Mouse (Mus musculus): ENCODE data around the gene Pcsk6. TPM values are rescaled to one million over a fixed set of nuclear protein-coding genes. Genes with fewer than 3 reads are reported as not detected.

Pcsk6 gene
- polyA plus RNA-seq, 1 experiment from 2014 or later: 0.74 TPM

DNA sequence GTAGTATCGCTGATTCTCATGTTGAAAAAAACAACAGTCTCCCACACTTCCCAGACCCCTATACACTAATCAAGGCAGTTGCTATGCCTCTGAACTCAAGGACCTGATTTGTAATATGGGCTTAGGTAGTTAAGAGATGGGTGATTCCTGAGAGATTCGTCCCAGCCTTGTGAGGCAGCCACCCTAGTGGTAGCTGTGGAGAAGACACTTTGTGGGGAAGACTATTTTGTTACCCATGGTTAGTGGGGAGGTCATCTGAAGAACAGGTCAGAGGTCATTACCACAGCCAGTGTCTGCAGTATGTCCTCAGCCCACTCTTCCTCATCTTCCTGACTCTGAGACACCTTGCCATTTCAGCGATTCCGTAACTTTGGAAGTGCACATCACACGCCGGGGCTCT lies 24.3 kb downstream of the Pcsk6 start:
- Histone ChIP-seq H3K9me3 (no peaks in the 10 kb centered on the region), H3K4me3 (replicated peaks) (no peak overlapping the region), H3K4me2 (replicated peaks) (no peak overlapping the region), H3K27ac (no peak overlapping the region), H3K27me3 (no peaks in the 10 kb centered on the region), H3K4me1 (replicated peaks) (peaks cover 8% of the 10 kb centered on the region), H3K9ac (replicated peaks) (no peak overlapping the region), H3K36me3 (no peaks in the 10 kb centered on the region)
- 96% methylated on average over 6 of the region's 6 CpGs for WGBS
- ATAC-seq: no peak

DNA sequence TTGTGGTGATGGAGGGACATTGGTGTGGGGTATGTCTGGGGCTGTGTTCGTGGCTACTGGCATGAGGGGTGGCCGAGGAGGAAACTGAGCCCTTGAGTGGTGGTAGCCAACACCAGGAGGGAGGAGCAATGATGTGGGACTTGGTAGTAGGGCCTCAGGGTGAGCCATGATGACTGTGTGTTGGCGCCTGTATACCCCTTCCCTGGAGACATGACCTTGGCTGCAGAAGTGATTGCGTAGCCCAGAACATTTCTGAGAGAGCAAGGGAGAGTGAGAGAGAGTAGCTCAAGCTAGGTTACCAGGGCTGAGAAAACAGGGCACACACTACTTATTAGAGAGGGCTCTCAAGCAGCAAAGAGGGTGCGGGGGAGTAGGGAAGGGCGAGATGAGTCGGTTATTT lies 30.3 kb downstream of the Pcsk6 start:
- H3K9me3 ChIP-seq: no peaks in the 10 kb centered on the region
- no peak overlapping the region for H3K27ac ChIP-seq
- no peaks in the 10 kb centered on the region for H3K4me1 ChIP-seq (replicated peaks)
- H3K4me2 ChIP-seq (replicated peaks): no peak overlapping the region
- no peaks in the 10 kb centered on the region for H3K27me3 ChIP-seq
- no peaks in the 10 kb centered on the region for H3K36me3 ChIP-seq
- no peak overlapping the region for H3K4me3 ChIP-seq (replicated peaks)
- no peak overlapping the region for H3K9ac ChIP-seq (replicated peaks)
- ATAC-seq: no peak
- 86% methylated on average over 7 of the region's 7 CpGs for WGBS

DNA sequence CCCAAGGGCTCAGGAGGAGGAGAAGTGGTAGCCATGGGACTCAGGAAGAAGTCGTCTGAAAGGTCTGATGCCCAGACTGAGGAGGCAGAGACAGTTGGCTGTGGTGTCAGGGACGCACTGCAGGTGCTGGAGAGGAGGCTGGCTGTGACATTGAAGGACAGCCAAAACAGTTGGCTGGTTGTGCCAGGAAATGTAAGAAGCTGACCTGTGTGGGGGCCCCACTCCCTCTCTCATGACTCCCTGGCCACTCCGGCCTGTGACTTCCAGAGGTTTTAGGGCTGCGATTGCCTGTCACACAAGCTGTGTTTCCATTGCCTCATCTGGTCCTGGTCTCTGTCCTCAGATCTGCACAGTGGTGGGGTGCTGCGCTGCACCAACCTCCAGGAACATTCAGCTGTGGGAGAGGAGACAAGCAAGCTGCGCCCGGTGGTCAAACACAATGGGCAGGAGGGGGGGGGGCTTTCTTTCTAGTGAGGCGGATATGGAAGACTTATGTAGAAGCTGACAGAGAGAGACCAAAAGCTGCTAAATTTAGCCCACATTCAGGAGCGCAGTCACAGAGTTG lies 30.8 kb downstream of the Pcsk6 start:
- H3K4me1 ChIP-seq (replicated peaks): no peaks in the 10 kb centered on the region
- no peak for ATAC-seq
- H3K4me2 ChIP-seq (replicated peaks): no peak overlapping the region
- 57% methylated on average over 9 of the region's 9 CpGs for WGBS
- no peak overlapping the region for H3K4me3 ChIP-seq (replicated peaks)
- no peaks in the 10 kb centered on the region for H3K27me3 ChIP-seq
- H3K9me3 ChIP-seq: no peaks in the 10 kb centered on the region
- H3K9ac ChIP-seq (replicated peaks): no peak overlapping the region
- no peaks in the 10 kb centered on the region for H3K36me3 ChIP-seq
- no peak overlapping the region for H3K27ac ChIP-seq

DNA sequence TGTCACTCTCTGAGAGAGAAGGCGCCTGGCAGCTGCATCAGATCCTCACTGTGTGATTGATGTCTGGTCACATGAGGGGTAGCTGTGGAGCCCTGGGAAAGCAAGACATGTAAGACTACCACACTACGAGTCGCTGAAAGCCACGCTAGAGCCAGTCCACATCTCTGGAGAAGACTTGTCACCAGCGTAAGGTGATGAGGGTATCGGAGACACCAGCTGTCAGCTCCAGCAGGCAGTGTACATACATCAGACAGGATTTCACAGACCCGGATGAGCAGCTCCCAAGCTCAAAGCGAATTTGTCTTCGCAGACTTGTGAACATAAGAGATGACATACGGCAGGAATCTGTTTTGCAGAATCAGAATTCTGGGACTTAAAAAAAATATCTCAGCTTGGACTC lies 32.0 kb downstream of the Pcsk6 start:
- no peak overlapping the region for H3K4me2 ChIP-seq (replicated peaks)
- no peak overlapping the region for H3K27ac ChIP-seq
- WGBS: 93% methylated on average over 10 of the region's 10 CpGs
- no peaks in the 10 kb centered on the region for H3K27me3 ChIP-seq
- no peak overlapping the region for H3K9ac ChIP-seq (replicated peaks)
- no peaks in the 10 kb centered on the region for H3K36me3 ChIP-seq
- no peaks in the 10 kb centered on the region for H3K9me3 ChIP-seq
- no peak overlapping the region for H3K4me3 ChIP-seq (replicated peaks)
- ATAC-seq: no peak
- H3K4me1 ChIP-seq (replicated peaks): no peaks in the 10 kb centered on the region

DNA sequence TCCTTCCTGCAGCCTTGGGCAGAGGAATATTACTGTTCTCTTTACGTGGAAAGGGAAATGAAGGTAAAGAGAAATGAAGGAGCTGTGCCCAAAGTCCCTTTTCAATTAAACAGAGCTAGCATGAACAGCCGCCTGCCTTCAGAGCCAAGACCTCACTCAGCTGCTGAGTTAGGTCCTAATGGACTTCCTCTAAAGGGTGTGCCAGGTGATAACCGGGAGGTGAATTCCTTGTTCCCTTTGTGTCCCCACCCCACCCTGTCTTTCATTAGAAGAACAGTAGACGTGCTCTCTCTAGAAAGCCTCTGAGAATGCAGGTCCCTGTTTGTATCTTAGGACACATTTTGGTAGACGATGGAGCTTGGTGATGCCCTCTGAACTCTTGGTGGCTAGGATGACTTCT lies 33.7 kb downstream of the Pcsk6 start:
- no peak for ATAC-seq
- Histone ChIP-seq H3K9me3 (no peaks in the 10 kb centered on the region), H3K4me1 (replicated peaks) (no peaks in the 10 kb centered on the region), H3K9ac (replicated peaks) (no peak overlapping the region), H3K4me2 (replicated peaks) (no peak overlapping the region), H3K27ac (no peak overlapping the region), H3K27me3 (no peaks in the 10 kb centered on the region), H3K36me3 (no peaks in the 10 kb centered on the region), H3K4me3 (replicated peaks) (no peak overlapping the region)
- WGBS: 86% methylated on average over 5 of the region's 5 CpGs

DNA sequence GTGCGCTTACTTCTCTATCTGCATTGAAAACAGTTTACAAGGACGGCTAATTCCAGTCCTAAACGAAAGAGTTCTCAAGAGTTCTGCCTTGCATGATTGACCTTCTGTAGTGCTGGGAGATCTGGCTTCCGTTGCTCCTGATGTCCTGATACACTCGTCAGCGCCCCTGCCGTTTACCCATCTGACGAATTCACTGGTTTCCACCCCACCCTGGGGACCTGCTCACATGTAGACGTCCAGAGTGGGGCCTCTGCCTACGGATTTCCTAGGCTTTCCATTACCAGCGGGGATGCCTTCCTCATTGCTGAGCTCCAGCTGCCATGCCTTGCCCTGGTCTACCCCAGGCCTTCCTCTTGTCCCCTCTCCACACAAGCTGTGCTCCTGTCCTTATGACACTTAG lies 39.7 kb downstream of the Pcsk6 start:
- Histone ChIP-seq H3K4me1 (replicated peaks) (peaks cover 9% of the 10 kb centered on the region), H3K36me3 (no peaks in the 10 kb centered on the region), H3K9me3 (no peaks in the 10 kb centered on the region), H3K27ac (no peak overlapping the region), H3K9ac (replicated peaks) (no peak overlapping the region), H3K4me2 (replicated peaks) (no peak overlapping the region), H3K27me3 (no peaks in the 10 kb centered on the region), H3K4me3 (replicated peaks) (no peak overlapping the region)
- ATAC-seq: no peak
- 82% methylated on average over 11 of the region's 11 CpGs for WGBS

DNA sequence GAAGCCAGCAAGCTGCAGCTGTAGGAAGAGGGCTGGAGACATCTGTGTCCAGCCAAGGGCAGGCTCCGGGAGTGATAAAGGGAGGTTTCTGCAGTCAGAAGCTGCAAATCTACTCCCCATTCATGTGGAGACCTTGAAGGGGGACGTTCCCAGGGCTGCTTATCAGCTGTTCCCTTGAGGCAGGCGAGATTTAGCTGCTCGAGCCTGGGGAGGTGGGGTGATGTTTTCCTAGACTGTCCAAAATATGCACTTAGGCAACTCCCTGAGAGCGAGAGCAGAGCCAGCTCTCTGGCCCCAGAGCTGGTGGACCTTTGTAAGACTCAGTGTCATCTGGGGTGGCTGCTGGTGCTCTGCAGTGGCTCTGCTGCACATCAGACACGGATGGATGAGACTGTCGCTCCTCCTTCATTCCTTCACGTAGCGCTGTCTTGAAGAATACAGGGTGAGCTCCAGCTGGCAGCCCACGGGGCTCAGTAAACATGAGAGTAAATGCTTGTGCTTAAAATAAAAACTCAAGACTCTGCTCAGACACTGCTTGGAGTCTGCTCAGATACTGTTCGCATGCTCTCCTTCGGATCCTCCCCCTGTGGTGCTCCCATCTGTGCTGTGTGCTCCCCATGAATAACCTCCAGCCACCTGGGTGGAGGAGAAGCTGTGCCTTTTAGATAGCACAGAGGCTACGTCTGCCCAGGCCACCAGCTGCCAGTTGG lies 41.1 kb downstream of the Pcsk6 start:
- Histone ChIP-seq H3K4me2 (replicated peaks) (no peak overlapping the region), H3K36me3 (no peaks in the 10 kb centered on the region), H3K4me1 (replicated peaks) (peaks cover 9% of the 10 kb centered on the region), H3K27ac (no peak overlapping the region), H3K4me3 (replicated peaks) (no peak overlapping the region), H3K9me3 (no peaks in the 10 kb centered on the region), H3K9ac (replicated peaks) (no peak overlapping the region), H3K27me3 (no peaks in the 10 kb centered on the region)
- peak; percentile 30; the same call in 1 of the 2 replicates for ATAC-seq
- WGBS: 48% methylated on average over 13 of the region's 13 CpGs

DNA sequence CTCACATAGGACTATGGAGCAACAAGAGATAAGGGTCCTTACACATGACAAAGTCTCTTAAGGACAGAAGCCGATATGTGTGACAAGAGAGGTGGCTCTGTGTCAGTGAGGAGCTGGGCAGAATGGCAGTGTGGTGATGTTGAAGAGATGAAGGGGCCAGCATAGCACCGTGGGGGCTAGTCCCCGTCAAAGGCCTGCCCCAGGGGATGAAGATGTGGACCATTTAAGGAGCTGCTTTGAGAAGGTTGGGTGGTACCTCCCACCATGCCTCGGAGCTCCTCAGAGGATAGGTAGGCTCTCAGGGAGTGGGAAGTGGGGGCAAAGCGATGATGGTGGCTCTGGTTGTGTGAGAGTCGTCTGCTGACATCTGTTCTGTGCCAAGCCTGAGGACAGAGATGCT lies 41.9 kb downstream of the Pcsk6 start:
- ATAC-seq: no peak
- Histone ChIP-seq H3K9ac (replicated peaks) (no peak overlapping the region), H3K4me2 (replicated peaks) (no peak overlapping the region), H3K27ac (no peak overlapping the region), H3K9me3 (no peaks in the 10 kb centered on the region), H3K4me3 (replicated peaks) (no peak overlapping the region), H3K4me1 (replicated peaks) (peaks cover 9% of the 10 kb centered on the region), H3K36me3 (no peaks in the 10 kb centered on the region), H3K27me3 (no peaks in the 10 kb centered on the region)
- WGBS: 91% methylated on average over 6 of the region's 6 CpGs

DNA sequence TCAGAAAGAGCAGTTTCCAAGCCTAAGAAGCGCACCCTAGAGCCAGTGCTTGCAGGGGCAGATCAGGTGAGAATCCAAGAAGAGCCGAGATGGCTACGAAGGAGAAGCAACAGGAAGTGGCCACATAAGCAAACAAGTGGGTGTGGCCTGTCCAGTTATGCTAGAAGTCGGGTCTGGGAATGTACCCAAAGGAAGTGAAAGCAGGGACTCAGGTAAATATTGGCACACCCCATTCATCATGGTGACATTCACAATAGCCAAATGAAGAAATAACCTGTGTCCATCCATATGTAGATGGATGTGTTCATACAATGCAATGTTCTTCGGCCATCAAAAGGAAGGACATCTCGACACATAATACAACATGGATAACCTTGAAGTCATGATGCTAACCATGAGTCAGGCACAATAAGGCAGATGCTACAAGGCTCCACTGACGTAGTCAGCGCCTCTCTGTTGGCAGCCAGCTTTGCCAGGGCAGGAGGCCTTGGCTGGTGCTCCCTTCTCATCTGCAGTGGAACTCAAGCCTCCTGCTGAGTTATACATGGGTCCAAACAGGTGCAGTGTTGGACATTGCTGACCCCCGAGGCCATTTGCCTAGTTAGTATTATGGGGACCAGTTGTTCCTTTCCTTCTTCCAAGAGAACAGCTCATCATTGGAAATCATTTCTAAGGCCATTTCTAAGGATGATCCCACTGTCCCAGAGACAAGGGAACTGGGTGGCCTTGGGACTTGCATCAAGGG lies 45.2 kb downstream of the Pcsk6 start:
- Histone ChIP-seq H3K36me3 (no peaks in the 10 kb centered on the region), H3K4me3 (replicated peaks) (no peak overlapping the region), H3K4me2 (replicated peaks) (no peak overlapping the region), H3K9me3 (no peaks in the 10 kb centered on the region), H3K4me1 (replicated peaks) (peaks cover 9% of the 10 kb centered on the region), H3K27ac (no peak overlapping the region), H3K27me3 (no peaks in the 10 kb centered on the region), H3K9ac (replicated peaks) (no peak overlapping the region)
- WGBS: 92% methylated on average over 9 of the region's 9 CpGs
- ATAC-seq: no peak

DNA sequence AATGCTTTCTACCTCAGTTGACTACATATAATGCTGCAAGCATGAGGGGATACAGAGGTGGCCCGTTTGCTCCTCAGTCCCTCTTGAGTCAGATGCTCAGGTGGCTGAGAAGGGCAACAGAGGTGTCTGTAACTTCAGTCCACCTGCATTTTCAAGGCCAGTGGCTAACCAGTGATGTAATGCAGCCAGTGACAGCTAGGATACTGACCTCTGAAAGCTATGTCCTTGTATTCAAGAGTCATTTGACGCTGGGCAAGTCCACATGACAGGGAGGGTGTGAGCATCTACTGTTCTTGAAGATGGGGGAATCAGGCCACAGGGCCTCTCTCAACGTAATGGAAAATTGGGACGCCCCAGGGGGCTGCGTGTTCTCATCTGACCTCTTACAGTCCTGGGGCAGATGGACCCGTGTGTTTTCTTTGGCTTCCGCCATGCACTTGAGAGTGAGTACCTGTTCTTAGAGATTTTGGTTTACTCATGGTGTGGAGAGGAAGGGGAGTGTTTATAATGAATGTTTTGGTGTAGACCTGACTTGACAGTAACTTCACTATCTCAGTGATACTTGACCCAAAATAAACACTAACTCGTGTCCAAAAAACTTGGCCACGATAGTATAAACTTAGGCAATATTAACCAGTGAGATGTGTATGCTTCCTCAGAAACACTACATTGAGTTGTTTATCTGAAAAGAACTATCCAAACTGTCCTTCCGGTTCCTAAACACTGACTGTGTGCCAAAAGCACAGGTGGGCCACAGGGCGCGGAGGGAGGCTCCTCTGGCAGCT lies 48.0 kb downstream of the Pcsk6 start:
- ATAC-seq: no peak
- Histone ChIP-seq H3K4me3 (replicated peaks) (no peak overlapping the region), H3K9me3 (no peaks in the 10 kb centered on the region), H3K27me3 (no peaks in the 10 kb centered on the region), H3K4me2 (replicated peaks) (no peak overlapping the region), H3K27ac (no peak overlapping the region), H3K9ac (replicated peaks) (no peak overlapping the region), H3K4me1 (replicated peaks) (no peaks in the 10 kb centered on the region), H3K36me3 (no peaks in the 10 kb centered on the region)
- WGBS: 94% methylated on average over 12 of the region's 12 CpGs

DNA sequence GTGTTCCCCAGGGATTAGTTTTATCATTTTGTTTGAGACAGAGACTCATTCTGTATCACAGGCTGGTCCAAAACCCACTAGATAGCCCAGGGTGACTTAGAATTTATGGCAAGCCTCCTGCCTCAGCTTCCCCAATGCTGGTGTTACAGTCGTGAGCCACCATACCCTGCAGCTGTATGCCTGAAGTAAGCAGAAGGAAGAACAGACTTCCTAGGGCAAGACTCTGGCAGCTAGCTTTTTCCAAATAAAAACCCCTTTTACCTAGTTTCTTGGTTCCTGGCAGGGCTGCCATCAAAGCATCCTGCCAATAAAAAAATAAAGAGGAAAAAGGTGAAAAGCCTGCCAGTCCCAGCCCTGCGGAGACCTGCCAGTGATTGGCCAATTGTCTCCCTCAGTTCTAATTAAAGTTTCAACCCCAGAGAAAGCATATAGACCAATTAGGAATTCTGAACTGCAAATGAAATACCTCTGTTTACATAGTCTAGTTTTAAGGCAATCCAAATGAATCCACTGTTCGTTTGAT lies 51.6 kb downstream of the Pcsk6 start:
- Histone ChIP-seq H3K4me3 (replicated peaks) (no peak overlapping the region), H3K9ac (replicated peaks) (no peak overlapping the region), H3K36me3 (no peaks in the 10 kb centered on the region), H3K9me3 (no peaks in the 10 kb centered on the region), H3K27me3 (no peaks in the 10 kb centered on the region), H3K27ac (no peak overlapping the region), H3K4me1 (replicated peaks) (no peaks in the 10 kb centered on the region), H3K4me2 (replicated peaks) (no peak overlapping the region)
- 84% methylated on average over 3 of the region's 3 CpGs for WGBS
- no peak for ATAC-seq

All from midbrain, embryonic 13.5 days (tissue).